Mouse (Mus musculus) kidney, adult 18-20 months (tissue): Measurements from ENCODE around the gene Cask.
A peak's percentile ranks its signal among the peaks of the same experiment; 100 is the strongest.
"Not testable (repeated sequence)": the region's sequence is repeated elsewhere in the genome, so short reads cannot be mapped to it uniquely, and the experiment has no call there.

Source experiments
- DNase-seq: peaks from one replicate; pipeline ENCODE4 v3.0.0; 2021

Gene Cask

GRCm38 (mm10) chrX:13851285-13851684 is at the start of gene Cask:
Gene Cask, minus strand, starts transcription at chrX:13851367.
- DNase-seq, result no peak

- no peak for DNase-seq
These were observed 38.8 kb upstream of the Cask start for GRCm38 (mm10) chrX:13889976-13890375.

GRCm38 (mm10) chrX:13884348-13884747 is 33.2 kb upstream of the Cask start:
- no peak for DNase-seq

GRCm38 (mm10) chrX:13881969-13882368 is 30.8 kb upstream of the Cask start:
- DNase-seq, result no peak

GRCm38 (mm10) chrX:13860145-13860544 is 9.0 kb upstream of the Cask start:
- no peak for DNase-seq

- no peak for DNase-seq
These were observed 7.9 kb upstream of the Cask start for GRCm38 (mm10) chrX:13859051-13859450.

GRCm38 (mm10) chrX:13848473-13848872 is 2.7 kb downstream of the Cask start:
- DNase-seq, result no peak

GRCm38 (mm10) chrX:13847502-13847851 is 3.7 kb downstream of the Cask start:
- peak; percentile 12 for DNase-seq

- peak; percentile 86 for DNase-seq
These were observed 4.3 kb downstream of the Cask start for GRCm38 (mm10) chrX:13846653-13847501.

- DNase-seq, result peak; percentile 29
These were observed 5.1 kb downstream of the Cask start for GRCm38 (mm10) chrX:13845858-13846652.

GRCm38 (mm10) chrX:13845141-13845857 is 5.9 kb downstream of the Cask start:
- peak; percentile 16 for DNase-seq

- no peak for DNase-seq
These were observed 28.4 kb downstream of the Cask start for GRCm38 (mm10) chrX:13822792-13823191.

GRCm38 (mm10) chrX:13798754-13799153 is 52.4 kb downstream of the Cask start:
- DNase-seq, result no peak

- DNase-seq, result no peak
These were observed 85.5 kb downstream of the Cask start for GRCm38 (mm10) chrX:13765672-13766071.

GRCm38 (mm10) chrX:13765024-13765423 is 86.1 kb downstream of the Cask start:
- DNase-seq, result no peak

- no peak for DNase-seq
These were observed 93.7 kb downstream of the Cask start for GRCm38 (mm10) chrX:13757279-13758005.

GRCm38 (mm10) chrX:13741110-13741509 is 110.1 kb downstream of the Cask start:
- DNase-seq, result no peak

GRCm38 (mm10) chrX:13730785-13731184 is 120.4 kb downstream of the Cask start:
- DNase-seq, result not testable (repeated sequence)

GRCm38 (mm10) chrX:13729835-13730480 is 121.2 kb downstream of the Cask start:
- DNase-seq, result no peak

- DNase-seq, result no peak
These were observed 125.4 kb downstream of the Cask start for GRCm38 (mm10) chrX:13725573-13726403.

GRCm38 (mm10) chrX:13720296-13720829 is 130.8 kb downstream of the Cask start:
- DNase-seq, result no peak
